Mouse (Mus musculus) cerebellum, adult 9-11 months (tissue): ENCODE measurements at regions not wholly inside any gene's neighbourhood (a gene's known extent, or its start where the extent isn't known, plus 50 kb on each side); places are given as distances from the start of the nearest gene placed in this dataset.
A peak's percentile ranks its signal among the peaks of the same experiment; 100 is the strongest.
"Not testable (repeated sequence)": the region's sequence is repeated elsewhere in the genome, so short reads cannot be mapped to it uniquely, and the experiment has no call there.

ENCODE experiments used
- DNase-seq: peaks from one replicate; pipeline ENCODE4 v3.0.0; 2022

GRCm38 (mm10) chr14:54148121-54148520 is 105.8 kb downstream of the Dad1 start:
- DNase-seq = no peak

- no peak for DNase-seq
These were observed 106.4 kb downstream of the Dad1 start for GRCm38 (mm10) chr14:54147546-54147945.

- DNase-seq = no peak
These were observed 107.9 kb downstream of the Dad1 start for GRCm38 (mm10) chr14:54145743-54146741.

GRCm38 (mm10) chr14:54143828-54144227 is 110.1 kb downstream of the Dad1 start:
- no peak for DNase-seq

- DNase-seq = no peak
These were observed 115.6 kb downstream of the Dad1 start for GRCm38 (mm10) chr14:54138288-54138687.

- no peak for DNase-seq
These were observed 117.4 kb downstream of the Dad1 start for GRCm38 (mm10) chr14:54136538-54136937.

GRCm38 (mm10) chr14:54128334-54128733 is 125.6 kb downstream of the Dad1 start:
- DNase-seq = no peak

GRCm38 (mm10) chr14:54125510-54125909 is 128.4 kb downstream of the Dad1 start:
- no peak for DNase-seq

GRCm38 (mm10) chr14:54121973-54122372 is 131.9 kb downstream of the Dad1 start:
- DNase-seq = no peak

- no peak for DNase-seq
These were observed 132.6 kb downstream of the Dad1 start for GRCm38 (mm10) chr14:54121340-54121739.

- no peak for DNase-seq
These were observed 133.7 kb downstream of the Dad1 start for GRCm38 (mm10) chr14:54120194-54120593.

GRCm38 (mm10) chr14:54117607-54118006 is 136.3 kb downstream of the Dad1 start:
- not testable (repeated sequence) for DNase-seq

- DNase-seq = no peak
These were observed 140.7 kb downstream of the Dad1 start for GRCm38 (mm10) chr14:54113216-54113615.

- DNase-seq = no peak
These were observed 142.9 kb downstream of the Dad1 start for GRCm38 (mm10) chr14:54110971-54111370.

GRCm38 (mm10) chr14:54109129-54109528 is 144.8 kb downstream of the Dad1 start:
- DNase-seq = no peak

GRCm38 (mm10) chr14:54108311-54109074 is 145.4 kb downstream of the Dad1 start:
- peak; percentile 6 for DNase-seq

GRCm38 (mm10) chr14:54107204-54107796 is 146.6 kb downstream of the Dad1 start:
- DNase-seq = no peak

GRCm38 (mm10) chr14:54104243-54104642 is 149.7 kb downstream of the Dad1 start:
- no peak for DNase-seq

GRCm38 (mm10) chr14:54103541-54103940 is 150.4 kb downstream of the Dad1 start:
- no peak for DNase-seq

- DNase-seq = no peak
These were observed 150.8 kb downstream of the Dad1 start for GRCm38 (mm10) chr14:54103115-54103514.

- no peak for DNase-seq
These were observed 152.1 kb downstream of the Dad1 start for GRCm38 (mm10) chr14:54101775-54102174.

GRCm38 (mm10) chr14:54099360-54099759 is 154.5 kb downstream of the Dad1 start:
- no peak for DNase-seq

- no peak for DNase-seq
These were observed 155.7 kb downstream of the Dad1 start for GRCm38 (mm10) chr14:54098122-54098775.
